Mouse (Mus musculus) erythroblast, embryonic 14.5 days (primary cell): ENCODE results near the gene Calhm1. TPM values are rescaled to one million over a fixed set of nuclear protein-coding genes. Genes with fewer than 3 reads are reported as not detected.

ENCODE experiments used
- H3K27me3 ChIP-seq: 2 replicates; pipeline ENCODE4 v1.6.1; 2012; ENCODE audit warnings: inconsistent platforms; ENCODE audit not compliant: control insufficient read depth
- H3K36me3 ChIP-seq: 2 replicates; pipeline ENCODE4 v1.6.1; 2012; ENCODE audit warnings: mild to moderate bottlenecking, inconsistent platforms; ENCODE audit not compliant: control insufficient read depth
- H3K4me1 ChIP-seq: 2 replicates; pipeline ENCODE4 v1.6.1; 2012; ENCODE audit warnings: inconsistent platforms; ENCODE audit not compliant: control insufficient read depth
- H3K4me3 ChIP-seq: replicated peaks from 2 replicates; pipeline ENCODE3; 2012; ENCODE audit warnings: moderate library complexity, mild to moderate bottlenecking, inconsistent platforms
- H3K9me3 ChIP-seq: 2 replicates; pipeline ENCODE4 v1.6.1; 2012; ENCODE audit warnings: low read length, inconsistent platforms, mixed read lengths; ENCODE audit not compliant: control insufficient read depth
- GATA1 ChIP-seq: IDR thresholded peaks from 2 replicates; pipeline ENCODE4 v1.6.1; 2012; ENCODE audit warnings: low read length, inconsistent platforms, mixed read lengths
- TAL1 ChIP-seq: IDR thresholded peaks from 3 replicates; pipeline ENCODE4 v1.6.1; 2012; ENCODE audit warnings: low read length, inconsistent platforms, mixed read lengths
- polyA plus RNA-seq: library from polyadenylated mRNA; stranded (reverse); fragments of >175 nt; gene quantifications from 2 replicates; pipeline ENCODE4 v1.2.3, GENCODE M21; 2012

The Calhm1 gene
- polyA plus RNA-seq, 1 experiment = not detected

DNA sequence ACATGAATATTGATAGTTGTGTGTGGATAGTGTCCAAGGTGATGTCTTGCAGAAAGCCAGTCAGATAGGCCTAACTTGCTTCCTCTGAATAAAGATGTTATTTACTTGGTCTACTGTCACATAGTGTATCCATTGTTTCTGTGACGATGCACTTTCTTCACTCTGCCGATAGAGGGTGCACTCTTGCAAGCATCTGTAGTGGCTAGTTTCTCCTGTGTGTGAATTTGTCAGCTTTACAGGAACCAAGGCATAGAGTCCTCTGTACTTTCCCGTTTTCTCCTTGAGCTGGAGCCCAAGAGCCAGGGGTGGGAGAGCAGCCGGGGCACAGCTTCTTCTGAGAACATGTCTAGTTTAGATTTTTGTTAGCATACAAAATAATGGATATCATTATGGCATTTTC, 23.0 kb downstream of the Calhm1 start:
- TF ChIP-seq TAL1 (no peak), GATA1 (no peak)
- Histone ChIP-seq H3K4me1 (peaks cover 4% of the 10 kb centered on the region), H3K27me3 (no peaks in the 10 kb centered on the region), H3K9me3 (no peaks in the 10 kb centered on the region), H3K4me3 (no peak overlapping the region), H3K36me3 (peaks cover 81% of the 10 kb centered on the region)

DNA sequence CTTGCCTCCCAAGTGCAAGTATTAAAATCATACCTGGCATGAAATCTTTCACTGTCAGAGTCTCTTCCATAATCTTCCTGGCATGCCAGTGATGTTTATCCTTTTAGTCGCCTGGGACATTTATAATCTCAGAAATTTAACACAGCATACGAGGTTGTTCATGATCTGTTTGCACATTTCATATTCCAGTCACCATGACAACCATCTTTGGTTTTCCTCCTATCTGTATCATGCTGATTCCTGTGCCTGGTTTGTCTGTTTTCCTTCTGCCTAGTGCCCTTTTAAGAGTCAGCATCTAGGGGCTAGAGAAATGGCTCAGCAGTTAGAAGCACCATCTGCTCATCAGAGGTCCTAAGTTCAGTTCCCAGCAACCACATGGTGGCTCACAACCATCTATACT, 25.4 kb downstream of the Calhm1 start:
- no peak overlapping the region for H3K4me3 ChIP-seq
- no peak for TF ChIP-seq GATA1
- TF ChIP-seq TAL1 = no peak
- H3K27me3 ChIP-seq = no peaks in the 10 kb centered on the region
- peaks cover 4% of the 10 kb centered on the region for H3K4me1 ChIP-seq
- H3K36me3 ChIP-seq = peaks cover 78% of the 10 kb centered on the region
- H3K9me3 ChIP-seq = no peaks in the 10 kb centered on the region

DNA sequence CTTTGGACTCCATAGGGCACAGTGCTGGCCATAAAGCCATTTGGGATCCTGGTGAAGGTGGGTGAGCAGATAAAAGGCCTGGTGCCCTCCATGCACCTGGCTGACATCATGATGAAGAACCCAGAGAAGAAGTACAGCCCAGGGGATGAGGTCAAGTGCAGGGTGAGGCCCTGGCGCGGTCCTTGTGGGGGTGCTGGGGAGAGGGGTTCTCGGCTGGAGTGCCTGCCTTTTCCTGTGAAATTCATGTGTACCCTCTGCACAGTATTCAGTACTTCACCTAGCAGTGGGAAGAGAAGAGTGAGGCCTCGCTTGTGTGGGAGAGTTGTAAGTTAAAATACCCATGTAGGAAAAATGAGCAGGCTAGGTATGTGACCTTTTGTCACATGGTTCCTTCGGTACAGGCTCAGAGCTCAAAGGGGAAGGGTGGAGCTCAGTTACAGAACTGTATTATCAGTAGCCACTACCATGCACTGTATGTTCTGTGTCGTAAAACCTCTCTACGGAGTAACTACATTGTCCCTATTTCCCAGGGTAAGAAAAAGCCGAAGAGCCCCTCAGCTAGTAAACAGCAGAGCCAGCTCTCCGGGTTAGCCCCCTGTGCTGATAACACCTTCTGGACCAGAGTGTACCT, 39.3 kb downstream of the Calhm1 start:
- H3K9me3 ChIP-seq = no peaks in the 10 kb centered on the region
- H3K27me3 ChIP-seq = no peaks in the 10 kb centered on the region
- H3K4me1 ChIP-seq = no peaks in the 10 kb centered on the region
- peaks cover 100% of the 10 kb centered on the region for H3K36me3 ChIP-seq
- no peak overlapping the region for H3K4me3 ChIP-seq
- TF ChIP-seq TAL1 = no peak
- no peak for TF ChIP-seq GATA1

DNA sequence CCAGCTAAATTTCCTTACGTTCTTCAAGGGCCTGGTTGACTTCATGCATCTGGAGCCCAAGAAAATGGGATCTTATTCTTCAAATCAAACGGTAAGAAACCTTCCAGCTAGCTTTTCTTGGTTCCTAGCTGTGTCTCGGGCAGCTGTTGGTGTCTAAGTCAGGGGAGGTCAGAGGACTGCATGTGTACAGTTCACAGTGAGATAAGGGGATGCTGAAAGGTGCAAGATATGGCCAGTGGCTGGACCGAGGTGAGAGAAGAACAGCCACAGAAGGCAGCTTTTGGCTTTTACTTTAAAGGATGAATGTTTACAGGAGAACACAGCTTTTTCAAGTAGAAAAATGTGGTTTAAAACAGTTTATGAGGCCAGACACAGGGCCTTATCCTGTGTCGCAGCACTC, 43.0 kb downstream of the Calhm1 start:
- H3K4me3 ChIP-seq = no peak overlapping the region
- no peaks in the 10 kb centered on the region for H3K27me3 ChIP-seq
- H3K4me1 ChIP-seq = no peaks in the 10 kb centered on the region
- TF ChIP-seq TAL1 (no peak), GATA1 (no peak)
- H3K9me3 ChIP-seq = no peaks in the 10 kb centered on the region
- peaks cover 99% of the 10 kb centered on the region for H3K36me3 ChIP-seq

Other genes with a start within 250 kb of the Calhm1 start
- gene Ina, start 129.6 kb downstream of the Calhm1 start, polyA plus RNA-seq = not detected in 2 replicates
- gene Nt5c2, start 129.1 kb downstream of the Calhm1 start, polyA plus RNA-seq = 0.55 and 0.66 TPM in 2 replicates
- 0.46 and 0.48 TPM in 2 replicates for gene Pcgf6, start 93.3 kb downstream of the Calhm1 start, polyA plus RNA-seq
- gene Taf5, start 76.5 kb downstream of the Calhm1 start, polyA plus RNA-seq = 0.86 TPM in 2 replicates
- 2.3 and 2.6 TPM in 2 replicates for gene Usmg5, start 53.6 kb downstream of the Calhm1 start, polyA plus RNA-seq
- 0.48 and 0.58 TPM in 2 replicates for gene Pdcd11, start 53.5 kb downstream of the Calhm1 start, polyA plus RNA-seq
- gene Calhm2, start 6.0 kb downstream of the Calhm1 start, polyA plus RNA-seq = 0.02 TPM in 1 of 2 replicates, not detected in the other
- not detected in 2 replicates for gene Calhm3, start 13.5 kb upstream of the Calhm1 start, polyA plus RNA-seq
- gene Neurl1a, start 34.6 kb upstream of the Calhm1 start, polyA plus RNA-seq = 0.01 TPM in 1 of 2 replicates, not detected in the other